Mouse (Mus musculus) left cerebral cortex, postnatal 4 days (tissue): ENCODE measurements around the gene Rragd. TPM values are rescaled to one million over a fixed set of nuclear protein-coding genes. Genes with fewer than 3 reads are reported as not detected.
"Not testable (repeated sequence)": the region's sequence is repeated elsewhere in the genome, so short reads cannot be mapped to it uniquely, and the experiment has no call there.

Experiments used
- DNase-seq: peaks from one replicate; pipeline ENCODE4 v3.0.0-alpha.2; 2022
- intact Hi-C: fragments of 180-260 bp; cut with DNase I; formaldehyde crosslinking; loops from one replicate; pipeline ENCODE4 v1.15.1; 2025
- total RNA-seq, 2 experiments: library from RNA; stranded (reverse); gene quantifications; 2 replicates each; pipeline ENCODE4 v1.2.3; 2021

Gene Rragd
- total RNA-seq, 2 experiments from 2014 or later: 53.9 to 59.9 TPM

DNA sequence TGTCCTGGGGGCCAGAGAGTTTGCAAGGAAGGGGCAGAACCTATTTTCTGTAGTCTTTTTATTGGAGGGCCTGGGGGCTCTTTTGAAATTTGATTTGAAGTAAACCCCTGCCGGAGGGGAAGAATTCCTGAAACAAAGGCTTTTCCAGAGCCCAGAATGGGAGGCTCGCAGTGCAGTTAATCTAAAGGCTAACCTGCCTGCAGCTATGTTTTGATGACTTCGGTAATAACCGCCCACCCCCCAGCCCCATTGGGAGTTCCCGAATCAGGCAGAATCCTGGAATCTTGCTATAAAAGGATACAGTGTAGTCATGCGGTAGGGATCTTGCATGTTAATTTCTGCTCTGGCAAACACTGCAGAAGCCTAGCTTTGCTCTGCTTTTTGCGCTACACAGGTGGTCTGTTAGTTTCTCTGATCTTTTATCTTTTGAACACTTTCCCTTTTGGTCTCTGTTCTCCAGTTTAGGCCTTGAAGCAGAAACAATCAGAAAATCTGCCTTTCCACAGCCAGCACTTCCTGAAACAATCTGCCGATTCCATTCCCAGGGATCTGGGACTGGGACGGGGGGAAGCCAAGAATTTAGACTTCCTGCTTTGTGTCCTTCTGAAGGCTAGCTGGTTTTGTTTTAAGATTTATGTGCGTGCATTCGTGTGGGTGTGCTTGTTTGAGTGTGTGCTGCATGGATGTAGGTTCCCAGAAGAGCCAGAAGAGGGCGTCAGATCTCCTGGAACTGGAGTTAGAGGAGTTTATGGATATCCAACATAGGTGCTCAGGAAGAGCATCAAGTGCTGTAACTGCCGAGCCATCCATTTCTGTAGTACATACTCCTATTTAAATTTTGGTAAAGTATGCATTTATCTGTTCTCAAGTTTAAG, 2.2 kb downstream of the Rragd start:
- intact Hi-C loops: no loop called here
- DNase-seq: peak; percentile 6

GRCm38 (mm10) chr4:32985684-32986083, 2.8 kb downstream of the Rragd start:
- intact Hi-C loops: no loop called here
- DNase-seq: no peak

GRCm38 (mm10) chr4:32987006-32987405, 4.2 kb downstream of the Rragd start:
- no peak for DNase-seq
- intact Hi-C loops: no loop called here

DNA sequence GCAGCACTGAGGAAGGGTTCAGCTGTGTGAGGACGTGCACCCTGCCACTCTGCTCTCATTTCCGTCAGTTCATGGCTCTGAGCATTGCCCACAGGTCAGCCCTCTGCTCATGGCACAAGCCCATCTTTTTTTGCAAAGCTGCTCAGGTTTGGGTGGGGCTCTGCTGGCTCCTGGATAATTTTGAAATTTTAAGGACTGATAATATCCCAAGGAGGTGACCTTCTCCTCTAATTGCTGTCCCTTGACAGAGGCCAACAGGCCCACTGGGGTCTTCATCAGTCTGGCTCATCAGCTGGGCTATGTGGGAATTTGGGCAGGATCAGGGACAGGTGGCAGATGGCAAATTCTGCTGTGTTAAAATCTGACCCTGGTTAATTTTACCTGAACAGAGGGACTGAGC, 6.5 kb downstream of the Rragd start:
- DNase-seq: no peak
- intact Hi-C loops: no loop called here

DNA sequence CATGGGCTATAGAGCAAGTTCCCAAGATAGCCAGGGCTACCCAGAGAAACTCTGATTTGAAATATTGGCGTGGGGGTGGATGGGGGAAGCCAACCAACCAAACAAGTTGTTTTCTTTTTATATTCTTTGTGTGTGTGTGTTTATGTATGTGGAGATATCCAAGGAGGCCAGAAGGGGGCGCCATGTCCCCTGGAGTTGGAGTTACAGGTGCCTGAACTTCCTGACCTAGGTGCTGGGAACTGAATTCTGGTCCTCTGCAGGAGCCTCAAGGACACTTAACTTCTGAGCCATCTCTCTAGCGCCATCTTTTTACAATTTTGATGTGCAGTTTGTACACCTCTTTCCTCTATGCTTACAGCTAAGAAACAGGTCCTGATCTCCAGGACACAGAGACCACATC, 11.3 kb downstream of the Rragd start:
- no peak for DNase-seq
- intact Hi-C loops: no loop called here

GRCm38 (mm10) chr4:32996083-32996482, 13.2 kb downstream of the Rragd start:
- no peak for DNase-seq
- intact Hi-C loops: no loop called here

DNA sequence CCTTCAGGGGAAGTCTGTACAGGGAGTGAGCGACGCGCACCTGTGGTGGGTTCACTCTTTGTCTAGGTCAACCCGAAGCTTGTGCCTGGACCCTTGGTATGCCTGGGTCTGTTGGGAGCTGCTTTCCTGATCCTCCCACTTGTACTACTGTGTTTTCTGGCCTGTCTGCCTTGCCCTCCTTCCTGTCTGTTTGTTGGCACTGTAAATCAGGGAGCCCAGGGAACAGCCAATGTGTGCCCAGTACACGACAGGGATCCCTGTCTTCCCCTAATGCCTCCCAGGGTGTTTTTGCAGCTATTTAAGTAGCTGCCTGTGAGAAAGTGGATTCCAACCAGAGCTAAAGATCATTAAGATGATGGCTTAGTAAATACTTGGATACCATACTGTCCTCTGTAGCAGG, 14.7 kb downstream of the Rragd start:
- intact Hi-C loops: no loop called here
- DNase-seq: no peak

DNA sequence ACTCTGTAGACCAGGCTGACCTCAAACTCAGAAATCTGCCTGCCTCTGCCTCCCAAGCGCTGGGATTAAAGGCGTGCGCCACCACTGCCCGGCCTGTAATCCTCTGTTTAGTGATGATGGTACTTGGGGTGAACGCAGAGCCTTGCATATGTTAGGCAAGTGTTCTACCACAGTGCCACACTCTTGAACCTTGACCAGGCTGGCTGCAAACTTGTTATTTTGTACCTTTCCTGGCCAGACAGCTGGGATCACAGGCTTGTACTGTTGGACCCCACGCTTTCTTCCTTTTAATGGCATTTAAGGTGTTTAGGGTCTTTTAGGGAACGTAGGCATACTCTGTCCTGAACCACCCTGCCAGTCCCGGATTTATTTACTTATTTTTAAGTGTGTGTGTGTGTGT, 16.2 kb downstream of the Rragd start:
- intact Hi-C loops: no loop called here
- DNase-seq: no peak

GRCm38 (mm10) chr4:33002081-33002480, 19.2 kb downstream of the Rragd start:
- intact Hi-C loops: no loop called here
- no peak for DNase-seq

GRCm38 (mm10) chr4:33005595-33006470, 23.0 kb downstream of the Rragd start:
- intact Hi-C loops, DNase-seq: not testable (repeated sequence)

DNA sequence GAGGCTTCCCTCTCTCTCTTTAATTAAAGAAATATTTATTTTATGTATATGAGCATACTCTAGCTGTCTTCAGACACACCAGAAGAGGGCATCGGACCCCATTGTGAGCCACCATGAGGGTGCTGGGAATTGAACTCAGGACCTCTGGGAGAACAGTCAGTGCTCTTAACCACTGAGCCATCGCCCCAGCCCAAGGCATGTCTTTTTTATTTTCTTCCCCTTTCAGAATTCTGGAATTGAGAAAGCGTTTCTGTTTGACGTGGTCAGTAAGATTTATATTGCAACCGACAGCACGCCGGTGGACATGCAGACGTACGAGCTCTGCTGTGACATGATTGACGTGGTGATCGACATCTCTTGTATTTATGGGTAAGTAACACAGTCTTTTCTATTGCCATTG, 24.0 kb downstream of the Rragd start:
- no peak for DNase-seq
- intact Hi-C loops: no loop called here

- intact Hi-C loops: no loop called here
- no peak for DNase-seq
Measured at GRCm38 (mm10) chr4:33007443-33008217, 24.8 kb downstream of the Rragd start.

DNA sequence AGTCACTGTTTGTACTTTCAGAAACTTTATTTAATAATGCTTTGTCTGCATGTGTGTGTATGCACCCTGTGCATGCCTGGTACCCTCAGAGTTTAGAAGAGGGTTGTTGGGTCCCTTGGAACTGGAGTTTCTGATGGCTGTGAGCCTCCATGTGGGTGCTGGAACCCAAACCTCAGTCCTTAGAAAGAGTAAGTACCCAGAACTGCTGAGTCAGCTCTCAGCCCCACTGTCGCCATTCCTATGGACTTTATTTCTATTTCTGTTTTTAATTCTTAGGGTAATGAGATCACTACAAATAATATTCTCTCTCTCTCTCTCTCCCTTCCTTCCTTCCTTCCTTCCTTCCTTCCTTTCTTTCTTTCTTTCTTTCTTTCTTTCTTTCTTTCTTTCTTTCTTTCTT, 27.2 kb downstream of the Rragd start:
- intact Hi-C loops: loop anchor here (10.0 kb wide), 1 partner anchor 245 kb away; no protein-coding TSS in a partner anchor

DNA sequence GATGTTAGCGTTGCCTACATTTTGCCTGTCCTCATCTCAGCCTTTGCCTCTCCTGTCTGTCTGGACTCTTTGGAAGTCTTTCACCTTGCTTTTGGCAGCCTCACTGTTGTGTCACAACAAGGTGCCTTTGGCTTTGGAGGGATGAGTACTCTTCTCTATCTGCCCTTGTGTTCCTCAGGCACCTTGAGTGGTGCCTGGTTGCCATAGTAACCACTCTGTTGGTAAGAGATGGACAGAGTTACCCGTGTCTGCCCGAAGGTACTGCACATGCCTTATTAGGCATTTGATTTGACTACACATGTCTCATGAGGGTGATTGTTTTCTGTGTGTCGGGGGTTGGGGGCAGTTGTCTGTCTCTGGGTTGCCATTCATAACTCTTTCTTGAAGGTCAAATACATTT, 29.6 kb downstream of the Rragd start:
- no peak for DNase-seq
- intact Hi-C loops: loop anchor here (10.0 kb wide), 1 partner anchor 248 kb away; no protein-coding TSS in a partner anchor

More for the DNA sequence above, 27.2 kb downstream of the Rragd start:
- DNase-seq: no peak

- intact Hi-C loops: loop anchor here (10.0 kb wide), 1 partner anchor 254 kb away; no protein-coding TSS in a partner anchor
- DNase-seq: peak; percentile 88
Measured at GRCm38 (mm10) chr4:33018361-33018999, 35.6 kb downstream of the Rragd start.

DNA sequence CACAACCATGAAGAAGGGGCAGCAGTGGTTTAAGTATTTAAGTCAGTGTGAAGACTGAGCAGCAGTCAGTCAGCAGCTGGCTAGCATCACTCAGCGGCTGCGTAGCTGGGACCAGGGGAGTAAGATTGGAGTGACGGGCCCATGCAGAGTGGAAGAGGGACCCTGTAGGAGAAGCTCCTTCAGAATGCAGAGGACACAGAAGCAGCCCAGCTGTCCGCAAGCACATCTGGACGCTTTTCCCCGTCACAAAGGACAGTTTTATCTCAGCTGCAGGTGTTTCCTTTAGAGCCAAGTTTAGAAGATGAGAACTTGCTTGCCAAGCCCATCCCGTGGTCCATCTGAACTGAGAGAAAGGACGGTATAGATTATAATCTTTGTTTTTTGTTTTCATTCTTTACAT, 41.6 kb downstream of the Rragd start:
- DNase-seq: no peak
- intact Hi-C loops: loop anchor here (10.0 kb wide), 1 partner anchor 90 kb away; no protein-coding TSS in a partner anchor

- no peak for DNase-seq
- intact Hi-C loops: loop anchor here (10.0 kb wide), 1 partner anchor 86 kb away; no protein-coding TSS in a partner anchor
Measured at GRCm38 (mm10) chr4:33029104-33029503, 46.3 kb downstream of the Rragd start.

DNA sequence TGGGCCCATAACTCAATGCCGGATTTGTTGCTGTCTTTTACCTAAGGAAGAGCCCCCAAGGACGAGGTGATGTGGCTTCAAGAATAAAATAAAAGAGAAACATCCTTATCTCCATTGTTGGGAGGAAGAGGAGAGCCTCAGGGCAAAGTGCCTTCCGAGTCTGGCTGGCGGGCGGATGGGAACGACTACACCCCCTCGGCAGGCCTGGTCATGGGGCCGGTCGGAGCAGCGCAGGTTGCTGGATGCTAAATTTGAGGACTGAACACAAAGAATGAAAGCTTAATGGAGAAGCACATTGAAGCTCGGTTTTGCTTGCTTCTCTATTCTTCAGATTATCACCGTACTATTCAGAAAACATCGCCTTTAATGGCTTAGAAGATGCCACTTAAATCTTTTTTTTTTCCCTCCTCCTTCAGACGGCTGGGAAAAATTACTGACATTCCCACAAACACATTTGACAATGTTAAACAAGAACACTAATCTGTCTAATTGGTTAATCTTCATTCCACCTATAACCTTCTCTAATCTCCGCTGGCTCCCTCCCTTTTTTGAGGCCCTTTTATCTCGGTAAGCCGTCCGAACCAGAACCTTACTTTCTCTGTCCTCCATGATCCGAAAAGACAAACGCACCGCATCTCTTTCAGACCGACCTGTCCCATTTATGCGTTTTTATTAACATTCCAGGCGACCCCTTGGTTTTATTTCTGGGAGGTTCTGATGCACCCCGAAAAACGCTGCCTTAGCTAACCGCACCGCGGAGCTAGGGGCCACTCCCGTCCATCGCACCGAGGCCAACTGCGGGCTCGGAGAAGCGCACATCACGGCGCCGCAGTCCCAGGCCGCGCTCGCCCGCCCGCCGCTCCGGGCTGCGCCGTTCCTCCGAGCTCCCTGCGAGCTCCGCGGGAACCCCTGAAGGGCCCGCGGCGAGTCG, 47.7 kb downstream of the Rragd start:
- peak; percentile 24 for DNase-seq
- intact Hi-C loops: no loop called here
